Mouse (Mus musculus) stomach, embryonic 16.5 days (tissue): ENCODE results near the gene Aff1. TPM values are rescaled to one million over a fixed set of nuclear protein-coding genes. Genes with fewer than 3 reads are reported as not detected.

ENCODE experiments used
- ATAC-seq: fragments of 200-750 bp; cut with Nextera tagmentation; 2 replicates; pipeline ENCODE4 v1.8.0; 2017; ENCODE audit warnings: moderate number of reproducible peaks, moderate TSS enrichment; ENCODE audit not compliant: insufficient read depth, low FRiP score
- H3K27ac ChIP-seq: fragments of 300-500 bp; sonication (generic); 2 replicates; pipeline ENCODE4 v1.5.1; 2014; ENCODE audit warnings: low read length
- H3K27me3 ChIP-seq: fragments of 300-500 bp; sonication (generic); 2 replicates; pipeline ENCODE4 v1.6.1; 2014; ENCODE audit warnings: low read length, control low read depth, mixed read lengths; ENCODE audit not compliant: control insufficient read depth, insufficient read depth
- H3K36me3 ChIP-seq: fragments of 300-500 bp; sonication (generic); 2 replicates; pipeline ENCODE4 v1.6.1; 2014; ENCODE audit warnings: low read length; ENCODE audit not compliant: control insufficient read depth, insufficient read depth
- H3K4me1 ChIP-seq: fragments of 300-500 bp; sonication (generic); 2 replicates; pipeline ENCODE4 v1.6.1; 2014; ENCODE audit warnings: low read length, control low read depth, mixed read lengths; ENCODE audit not compliant: control insufficient read depth, insufficient read depth
- H3K4me2 ChIP-seq: fragments of 300-500 bp; sonication (generic); 2 replicates; pipeline ENCODE4 v1.6.1; 2014; ENCODE audit warnings: low read depth, low read length, mixed read lengths
- H3K4me3 ChIP-seq: fragments of 300-500 bp; sonication (generic); replicated peaks from 2 replicates; pipeline ENCODE4 v1.5.1; 2014; ENCODE audit warnings: mild to moderate bottlenecking, low read length
- H3K9ac ChIP-seq: fragments of 300-500 bp; sonication (generic); 2 replicates; pipeline ENCODE4 v1.6.1; 2014; ENCODE audit warnings: low read length
- H3K9me3 ChIP-seq: fragments of 300-500 bp; sonication (generic); replicated peaks from 2 replicates; pipeline ENCODE4 v1.6.1; 2016; ENCODE audit warnings: low read length, control low read depth; ENCODE audit not compliant: control insufficient read depth
- WGBS: fragments of 180-500 bp; shearing (Covaris S2); extraction: QIAGEN DNeasy Blood & Tissue Kit; methylation state at CpG from one replicate; pipeline ENCODE4 v1.1.7; 2014; 5-methylcytosine and 5-hydroxymethylcytosine counted together
- polyA plus RNA-seq: library from polyadenylated mRNA; unstranded; fragments of >200 nt; fragmentation: Nextera tagmentation; extraction: Ambion mirVana; gene quantifications from 2 replicates; pipeline ENCODE4 v1.2.1, GENCODE M21; 2015

Gene Aff1
- polyA plus RNA-seq, 1 experiment from 2014 or later, result 6.8 TPM

DNA sequence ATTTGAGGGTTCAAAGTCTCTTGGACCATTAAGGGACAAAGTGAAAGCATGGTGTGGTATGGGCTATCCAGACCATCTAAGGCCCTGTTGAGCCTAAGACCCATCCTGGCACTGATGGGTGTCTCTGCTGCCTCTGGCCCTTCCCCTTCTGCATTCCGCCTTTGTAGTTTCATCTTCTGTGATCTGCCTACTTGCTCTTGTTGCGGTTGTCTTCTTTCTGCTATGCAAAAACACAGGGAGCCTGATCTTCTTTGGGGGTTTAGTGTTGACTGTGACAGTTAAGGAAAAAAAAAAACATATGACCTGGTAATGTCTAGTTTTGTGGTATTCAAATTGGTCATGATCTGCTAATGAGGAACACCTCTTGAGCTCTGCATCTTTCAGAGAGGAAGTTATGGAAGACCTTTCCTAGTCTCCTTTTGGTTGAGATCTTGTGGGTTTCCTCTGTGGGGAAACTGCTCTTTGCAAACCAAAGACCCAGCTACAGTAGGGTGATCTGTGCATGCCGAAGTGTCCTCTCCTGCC is 54.4 kb downstream of the Aff1 start:
- 0 out of 2 replicates have a peak, but pooled peaks cover 6% of the 10 kb centered on the region for H3K9me3 ChIP-seq
- H3K9ac ChIP-seq, result no peak overlapping the region
- no peak overlapping the region for H3K27ac ChIP-seq
- 87% methylated on average over 3 of the region's 3 CpGs for WGBS
- H3K27me3 ChIP-seq, result no peaks in the 10 kb centered on the region
- H3K36me3 ChIP-seq, result no peaks in the 10 kb centered on the region
- no peaks in the 10 kb centered on the region for H3K4me1 ChIP-seq
- no peak overlapping the region for H3K4me2 ChIP-seq
- no peak overlapping the region for H3K4me3 ChIP-seq
- no peak for ATAC-seq

DNA sequence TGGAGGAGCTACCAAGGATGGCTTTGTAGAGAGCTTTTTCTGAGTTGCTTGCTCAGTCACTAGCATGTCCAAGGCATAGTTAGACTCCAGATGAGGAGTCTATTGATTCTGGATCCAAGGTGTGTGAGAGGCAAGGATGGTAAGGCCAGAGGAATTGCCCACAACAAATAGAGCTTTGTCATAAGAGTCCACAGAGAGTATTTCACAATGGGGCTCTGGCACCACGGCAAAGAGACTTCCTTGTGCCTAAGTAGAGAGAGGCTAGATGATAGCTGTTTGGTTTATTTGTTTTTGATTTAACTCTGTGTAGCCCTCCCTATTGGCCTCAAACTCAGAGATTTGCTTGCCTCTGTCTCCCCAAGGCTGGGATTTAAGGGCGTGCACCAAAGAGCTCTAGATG is 54.9 kb downstream of the Aff1 start:
- no peak overlapping the region for H3K9ac ChIP-seq
- no peak for ATAC-seq
- 74% methylated on average over 2 of the region's 2 CpGs for WGBS

DNA sequence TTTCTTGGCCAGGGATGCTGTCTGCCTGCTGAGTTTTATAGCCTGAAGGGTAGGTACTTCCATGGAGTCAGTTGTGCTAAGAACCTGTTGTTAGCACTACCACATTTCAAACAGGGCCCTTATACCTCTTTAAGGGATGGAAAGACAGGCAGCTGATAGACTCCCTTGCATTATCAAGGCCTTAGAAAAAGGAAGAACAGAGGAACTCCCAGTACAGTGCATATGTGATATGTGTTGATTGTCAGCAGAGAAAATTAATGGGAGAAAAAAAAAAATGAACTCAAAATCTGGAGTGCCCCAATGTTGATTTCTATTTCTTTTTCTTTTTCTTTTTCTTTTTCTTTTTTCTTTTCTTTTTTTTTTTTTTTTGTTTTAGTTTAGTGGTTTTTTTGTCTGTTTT is 56.2 kb downstream of the Aff1 start:
- Histone ChIP-seq H3K4me3 (no peak overlapping the region), H3K4me2 (no peak overlapping the region), H3K27me3 (no peaks in the 10 kb centered on the region), H3K4me1 (peaks cover 4% of the 10 kb centered on the region; the same call in 1 of the 2 replicates), H3K9ac (no peak overlapping the region), H3K36me3 (no peaks in the 10 kb centered on the region), H3K27ac (no peak overlapping the region), H3K9me3 (0 out of 2 replicates have a peak, but pooled peaks cover 6% of the 10 kb centered on the region)
- no peak for ATAC-seq

More for the DNA sequence above, 54.9 kb downstream of the Aff1 start:
- no peak overlapping the region for H3K4me3 ChIP-seq
- 0 out of 2 replicates have a peak, but pooled peaks cover 6% of the 10 kb centered on the region for H3K9me3 ChIP-seq
- H3K27me3 ChIP-seq, result no peaks in the 10 kb centered on the region
- no peaks in the 10 kb centered on the region for H3K36me3 ChIP-seq
- H3K4me1 ChIP-seq, result no peaks in the 10 kb centered on the region
- no peak overlapping the region for H3K27ac ChIP-seq
- H3K4me2 ChIP-seq, result no peak overlapping the region

DNA sequence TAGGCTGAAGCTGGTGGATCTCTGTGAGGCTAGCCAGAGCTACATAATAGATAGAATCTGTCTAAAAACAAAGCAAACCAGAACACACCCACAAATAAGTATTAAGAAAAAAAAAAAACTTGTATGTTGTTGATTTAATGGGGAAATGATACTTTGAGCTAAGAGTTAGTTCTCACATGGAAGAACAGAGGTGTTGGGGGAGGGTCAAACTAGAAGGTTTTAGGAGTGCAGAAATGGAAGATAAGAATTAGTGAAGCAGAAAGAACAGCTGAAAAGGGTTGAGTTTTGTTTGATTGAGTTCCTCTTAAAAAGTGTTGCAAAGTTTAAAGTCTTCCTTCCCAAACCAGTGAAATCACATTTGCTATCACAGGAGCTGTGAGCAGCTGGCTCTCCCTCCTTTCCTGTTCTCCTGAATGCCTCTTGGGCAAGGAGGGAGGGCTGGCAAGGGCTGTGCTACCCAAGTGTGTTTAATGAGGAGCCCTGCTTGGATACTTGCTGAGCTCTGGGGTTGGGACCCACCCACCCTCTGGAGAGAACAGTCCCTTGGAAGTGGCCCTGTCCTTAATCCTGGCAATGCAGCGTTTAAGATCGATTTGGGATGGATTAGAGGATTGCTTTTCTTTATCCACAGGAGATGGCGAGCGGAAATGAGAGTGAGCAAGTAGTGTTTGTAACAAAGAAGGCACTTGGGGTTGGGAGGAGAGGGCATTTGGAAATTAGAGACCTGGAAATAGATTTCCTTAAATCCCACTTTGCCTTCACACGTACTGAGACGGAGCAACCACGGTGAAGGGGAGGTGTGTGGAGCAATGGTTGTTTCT is 57.5 kb downstream of the Aff1 start:
- Histone ChIP-seq H3K4me1 (peaks cover 4% of the 10 kb centered on the region; the same call in 1 of the 2 replicates), H3K4me3 (no peak overlapping the region), H3K36me3 (no peaks in the 10 kb centered on the region), H3K9ac (no peak overlapping the region), H3K4me2 (no peak overlapping the region), H3K27ac (no peak overlapping the region), H3K9me3 (0 out of 2 replicates have a peak, but pooled peaks cover 6% of the 10 kb centered on the region), H3K27me3 (no peaks in the 10 kb centered on the region)
- WGBS, result 65% methylated on average over 7 of the region's 7 CpGs
- no peak for ATAC-seq

- no peaks in the 10 kb centered on the region for H3K27me3 ChIP-seq
- 3% methylated on average over 23 of the region's 23 CpGs for WGBS
- peak overlapping the region; percentile 96 for H3K27ac ChIP-seq
- no peaks in the 10 kb centered on the region for H3K9me3 ChIP-seq
- peaks cover 8% of the 10 kb centered on the region; the same call in 1 of the 2 replicates for H3K4me1 ChIP-seq
- H3K4me2 ChIP-seq, result peak overlapping the region; percentile 85
- H3K9ac ChIP-seq, result peak overlapping the region; percentile 95
- H3K4me3 ChIP-seq, result peak overlapping the region; percentile 82
- ATAC-seq, result no peak
- H3K36me3 ChIP-seq, result no peaks in the 10 kb centered on the region
Measured at GRCm38 (mm10) chr5:103752665-103753510, 60.7 kb downstream of the Aff1 start.

GRCm38 (mm10) chr5:103753511-103754329 is 61.5 kb downstream of the Aff1 start:
- H3K27ac ChIP-seq, result peak overlapping the region; percentile 96
- peaks cover 13% of the 10 kb centered on the region for H3K4me1 ChIP-seq
- H3K4me3 ChIP-seq, result peak overlapping the region; percentile 82
- peak; percentile 97 for ATAC-seq
- H3K36me3 ChIP-seq, result no peaks in the 10 kb centered on the region
- H3K4me2 ChIP-seq, result peak overlapping the region; percentile 85
- H3K27me3 ChIP-seq, result no peaks in the 10 kb centered on the region
- WGBS, result 1% methylated on average over 83 of the region's 86 CpGs
- peak overlapping the region; percentile 95 for H3K9ac ChIP-seq
- H3K9me3 ChIP-seq, result no peaks in the 10 kb centered on the region

DNA sequence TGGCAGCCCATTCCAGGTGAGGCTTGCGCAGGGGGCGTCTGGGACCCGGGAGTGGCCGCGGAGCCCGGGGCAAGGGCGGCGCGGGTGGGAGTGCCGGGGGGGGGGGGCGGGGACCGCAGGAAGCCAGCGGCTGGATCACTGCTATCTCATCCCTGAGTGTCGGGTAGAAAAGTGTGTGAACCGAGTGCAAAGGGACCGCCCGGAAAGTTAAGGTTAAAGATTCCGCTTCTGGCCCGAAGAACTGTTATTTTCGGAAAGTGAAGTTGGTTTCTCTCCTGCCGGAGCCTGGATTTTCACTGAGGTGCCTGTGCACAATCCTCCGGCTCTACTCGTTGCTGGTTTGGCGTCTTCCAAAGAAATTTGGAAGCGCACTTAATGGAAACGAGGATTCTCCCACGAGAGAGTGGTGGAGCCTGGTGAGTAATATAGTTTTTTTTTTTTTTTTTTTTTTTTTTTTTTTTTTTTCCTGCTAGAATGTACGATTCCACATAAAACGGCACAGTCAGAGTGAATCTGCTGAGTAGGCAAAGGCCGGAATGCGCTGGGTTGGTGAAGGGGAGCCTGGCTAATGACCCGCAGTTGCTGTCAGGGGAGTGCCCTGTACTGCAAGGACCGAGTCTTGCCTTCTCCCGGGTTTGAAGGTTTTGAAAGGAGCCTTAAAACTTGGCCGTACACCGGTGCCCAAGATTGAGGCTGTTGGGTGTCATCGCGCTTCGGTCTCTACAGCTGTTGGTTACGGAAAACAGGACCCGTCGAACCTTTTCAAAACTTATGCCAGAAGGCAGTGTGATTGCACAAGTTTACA is 62.4 kb downstream of the Aff1 start:
- no peaks in the 10 kb centered on the region for H3K9me3 ChIP-seq
- ATAC-seq, result peak; percentile 61
- peaks cover 17% of the 10 kb centered on the region for H3K4me1 ChIP-seq
- H3K36me3 ChIP-seq, result no peaks in the 10 kb centered on the region
- 2% methylated on average over 37 of the region's 42 CpGs for WGBS
- H3K27me3 ChIP-seq, result no peaks in the 10 kb centered on the region
- peak overlapping the region; percentile 82 for H3K4me3 ChIP-seq
- peak overlapping the region; percentile 95 for H3K9ac ChIP-seq
- peak overlapping the region; percentile 85 for H3K4me2 ChIP-seq
- peak overlapping the region; percentile 96 for H3K27ac ChIP-seq

GRCm38 (mm10) chr5:103755135-103755487 is 62.9 kb downstream of the Aff1 start:
- no peak for ATAC-seq
- peak overlapping the region; percentile 82 for H3K4me3 ChIP-seq
- H3K9me3 ChIP-seq, result no peaks in the 10 kb centered on the region
- H3K4me2 ChIP-seq, result peak overlapping the region; percentile 85
- H3K4me1 ChIP-seq, result peaks cover 22% of the 10 kb centered on the region
- WGBS, result 42% methylated on average over 3 of the region's 3 CpGs
- no peak overlapping the region for H3K27ac ChIP-seq
- no peaks in the 10 kb centered on the region for H3K27me3 ChIP-seq
- no peaks in the 10 kb centered on the region for H3K36me3 ChIP-seq
- peak overlapping the region; percentile 95; the same call in 1 of the 2 replicates for H3K9ac ChIP-seq
